Comparison of ENCODE assay signal across 1 mouse cellular context in the genomic region with DNA sequence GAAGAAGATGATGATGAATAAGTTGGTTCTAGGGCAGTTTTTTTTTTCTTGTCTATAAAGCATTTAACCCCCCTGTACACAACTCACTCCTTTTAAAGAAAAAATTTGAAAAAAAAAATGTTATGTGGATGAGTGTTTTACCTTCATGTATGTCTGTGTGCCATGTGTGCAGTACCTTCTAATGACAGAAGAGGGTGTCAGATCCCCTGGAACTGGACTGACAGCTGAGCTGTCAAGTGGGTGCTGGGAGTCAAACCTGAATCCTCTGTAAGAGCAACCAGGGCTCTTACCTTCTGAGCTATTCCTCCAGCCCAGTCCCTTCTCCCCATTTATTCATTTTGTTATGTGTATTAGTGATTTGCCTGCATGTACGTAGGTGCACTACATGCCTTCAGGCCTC.
TF ChIP-seq lines count a peak whose summit lies in the region.

No protein-coding gene starts in this region.

TF ChIP-seq in MEL, 35 proteins besides CTCF, POLR2A, EP300 and RAD21 (continued from another document):
- TF ChIP-seq BHLHE40 (IDR thresholded peaks at IDR 0.05; ENCODE audit: borderline replicate concordance, low read depth, low read length) = 0 out of 2 replicates have a peak, but pooled peaks have one; percentile 11
- TF ChIP-seq POLR2AphosphoS5 (IDR thresholded peaks at IDR 0.05; ENCODE audit: borderline replicate concordance, low read depth, low read length) = no peak
- TF ChIP-seq ZC3H11A (IDR thresholded peaks at IDR 0.05; ENCODE audit: low read depth, low read length) = peak; percentile 50
- no peak for TF ChIP-seq TAL1 (IDR thresholded peaks at IDR 0.05; ENCODE audit: low read length)
- no peak for TF ChIP-seq MAFK (IDR thresholded peaks at IDR 0.05; ENCODE audit: borderline replicate concordance, low read depth, low read length)
